Mouse (Mus musculus) midbrain, embryonic 10.5 days (tissue): ENCODE data around the gene Kcnj8. TPM values are rescaled to one million over a fixed set of nuclear protein-coding genes. Genes with fewer than 3 reads are reported as not detected.
A peak's percentile ranks its signal among the peaks of the same experiment; 100 is the strongest.

ENCODE experiments used
- DNase-seq: peaks from one replicate; pipeline ENCODE4 v3.0.0-alpha.2; 2017; ENCODE audit warnings: low spot score
- H3K27ac ChIP-seq: fragments of 300-500 bp; sonication (generic); replicated peaks from 2 replicates; pipeline ENCODE4 v1.5.1; 2016; ENCODE audit warnings: mild to moderate bottlenecking
- H3K27me3 ChIP-seq: fragments of 300-500 bp; sonication (generic); 2 replicates; pipeline ENCODE4 v1.6.1; 2016; ENCODE audit warnings: low read depth, mild to moderate bottlenecking; ENCODE audit not compliant: poor library complexity, severe bottlenecking
- H3K36me3 ChIP-seq: fragments of 300-500 bp; sonication (generic); 2 replicates; pipeline ENCODE4 v1.6.1; 2016; ENCODE audit warnings: mild to moderate bottlenecking, moderate library complexity
- H3K4me1 ChIP-seq: fragments of 300-500 bp; sonication (generic); 2 replicates; pipeline ENCODE4 v1.6.1; 2016
- H3K4me3 ChIP-seq: fragments of 300-500 bp; sonication (generic); 2 replicates; pipeline ENCODE4 v1.5.1; 2016; ENCODE audit warnings: mild to moderate bottlenecking, moderate library complexity
- H3K9me3 ChIP-seq: fragments of 300-500 bp; sonication (generic); replicated peaks from 2 replicates; pipeline ENCODE4 v1.6.1; 2016; ENCODE audit warnings: mild to moderate bottlenecking
- WGBS: fragments of 180-500 bp; shearing (Covaris S2); methylation state at CpG from one replicate; pipeline ENCODE4 v1.1.7; 2016; 5-methylcytosine and 5-hydroxymethylcytosine counted together
- polyA plus RNA-seq: library from polyadenylated mRNA; unstranded; fragments of >200 nt; fragmentation: Nextera tagmentation; extraction: Ambion mirVana; gene quantifications from 2 replicates; pipeline ENCODE4 v1.2.1, GENCODE M21; 2016

Kcnj8 gene
- polyA plus RNA-seq, 1 experiment from 2014 or later, result 2.2 TPM

DNA sequence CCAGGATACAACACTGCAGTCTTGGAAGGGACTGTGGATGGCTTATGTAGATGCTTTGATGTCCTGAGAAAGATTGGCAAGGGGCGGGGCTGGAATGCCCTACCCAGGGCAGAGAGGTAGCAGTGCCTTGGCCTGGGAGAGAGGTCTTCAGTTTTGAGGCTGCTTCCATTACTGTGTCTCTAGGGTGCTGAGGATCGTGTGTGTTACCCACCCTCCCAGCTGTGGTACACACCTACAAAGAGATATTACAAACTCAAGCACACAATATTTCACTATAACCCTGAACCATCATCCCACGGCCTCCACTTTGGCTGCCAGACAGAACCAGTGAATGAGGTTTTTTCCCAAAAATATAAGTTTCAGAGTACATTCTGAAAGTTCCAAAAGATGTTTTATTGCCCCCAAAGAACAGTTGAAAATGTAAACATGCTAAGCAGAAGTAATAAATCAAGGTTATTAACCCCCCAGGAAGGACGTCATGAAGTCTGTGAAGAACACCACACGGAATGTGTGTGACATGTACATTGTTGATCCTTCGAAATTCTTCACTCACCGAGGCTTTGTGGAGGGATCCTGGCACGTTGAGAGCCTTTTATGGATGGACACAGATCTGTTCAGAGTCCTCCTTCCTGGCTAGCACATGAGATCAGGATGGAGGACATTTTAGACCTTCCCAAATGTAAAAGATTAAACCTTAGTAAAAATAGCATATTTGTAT lies 29.2 kb downstream of the Kcnj8 start:
- Histone ChIP-seq H3K36me3 (no peaks in the 10 kb centered on the region), H3K4me1 (no peaks in the 10 kb centered on the region), H3K27me3 (no peaks in the 10 kb centered on the region), H3K9me3 (no peaks in the 10 kb centered on the region), H3K27ac (no peak overlapping the region), H3K4me3 (no peak overlapping the region)
- WGBS, result 89% methylated on average over 8 of the region's 8 CpGs
- no peak for DNase-seq

DNA sequence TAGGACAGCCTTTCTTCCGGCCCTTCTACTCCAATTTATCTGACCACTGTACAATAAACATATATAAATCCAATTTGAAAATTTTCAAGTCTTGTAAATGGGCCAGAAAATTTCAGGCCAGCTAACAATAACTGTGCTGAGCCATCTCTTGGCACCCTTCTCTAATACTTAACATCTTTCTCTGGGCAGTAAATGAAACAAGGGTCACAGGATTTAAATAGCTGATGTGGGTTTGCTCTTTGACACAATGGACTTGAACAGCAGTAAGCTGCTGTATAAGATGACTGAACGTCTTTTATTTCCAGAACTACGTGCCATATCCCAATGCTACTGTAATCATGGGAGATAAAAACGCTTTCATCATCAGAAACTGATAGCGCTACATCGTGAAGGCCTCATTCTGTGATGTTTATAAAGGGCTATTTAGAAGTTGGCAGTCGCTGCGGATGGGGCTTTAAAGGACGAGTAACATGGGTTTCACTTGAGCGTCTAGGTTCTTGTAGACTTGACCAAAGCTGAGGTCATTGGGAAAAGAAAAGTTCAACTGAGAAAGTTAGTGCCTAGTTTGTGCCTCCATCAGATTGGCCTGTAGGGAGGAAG lies 30.8 kb downstream of the Kcnj8 start:
- 93% methylated on average over 10 of the region's 10 CpGs for WGBS
- Histone ChIP-seq H3K4me1 (no peaks in the 10 kb centered on the region), H3K4me3 (no peak overlapping the region), H3K9me3 (no peaks in the 10 kb centered on the region), H3K36me3 (no peaks in the 10 kb centered on the region), H3K27me3 (no peaks in the 10 kb centered on the region), H3K27ac (no peak overlapping the region)
- no peak for DNase-seq

DNA sequence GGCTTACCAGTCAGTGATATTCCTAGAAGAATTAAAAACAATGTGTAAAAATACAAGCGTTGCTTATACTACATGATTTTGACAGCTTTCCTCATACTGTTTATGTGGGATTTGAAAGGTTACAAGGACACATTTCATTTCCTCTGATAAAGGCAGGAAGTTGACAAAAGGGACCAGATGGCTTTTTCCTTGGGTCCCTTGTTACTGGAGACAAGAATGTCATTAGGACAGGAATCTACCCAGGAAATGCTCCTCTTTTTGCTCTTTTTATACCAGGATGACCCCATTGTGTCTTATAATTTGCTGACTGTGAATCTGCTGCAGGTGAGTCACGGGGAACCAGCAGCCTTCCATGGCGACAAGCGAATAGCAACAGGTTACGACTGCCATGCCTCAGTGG lies 31.3 kb downstream of the Kcnj8 start:
- no peak overlapping the region for H3K27ac ChIP-seq
- H3K4me3 ChIP-seq, result no peak overlapping the region
- no peaks in the 10 kb centered on the region for H3K36me3 ChIP-seq
- 90% methylated on average over 5 of the region's 5 CpGs for WGBS
- H3K4me1 ChIP-seq, result no peaks in the 10 kb centered on the region
- DNase-seq, result no peak
- H3K27me3 ChIP-seq, result no peaks in the 10 kb centered on the region
- H3K9me3 ChIP-seq, result no peaks in the 10 kb centered on the region

DNA sequence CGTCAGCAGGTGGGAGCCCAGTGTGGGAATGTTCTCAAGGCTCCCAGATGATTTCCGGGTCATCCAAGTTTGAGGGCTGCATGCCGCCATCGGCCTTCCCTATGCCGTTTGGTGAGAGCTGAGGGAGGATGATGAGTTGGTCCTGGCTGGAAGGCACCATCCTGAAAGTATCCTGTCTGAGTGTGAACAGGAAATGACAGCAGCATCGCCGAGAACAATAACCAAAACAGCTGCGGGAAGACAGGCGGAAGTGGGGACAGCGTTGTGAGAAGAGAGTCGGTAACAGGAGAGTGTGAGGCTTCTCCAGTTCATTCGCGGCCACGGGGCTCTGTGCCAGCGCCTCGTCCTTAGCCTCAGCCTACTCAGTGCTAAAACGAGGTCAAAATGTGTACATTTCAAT lies 32.9 kb downstream of the Kcnj8 start:
- Histone ChIP-seq H3K27ac (no peak overlapping the region), H3K36me3 (no peaks in the 10 kb centered on the region), H3K4me3 (no peak overlapping the region), H3K9me3 (no peaks in the 10 kb centered on the region), H3K27me3 (no peaks in the 10 kb centered on the region), H3K4me1 (no peaks in the 10 kb centered on the region)
- 83% methylated on average over 17 of the region's 17 CpGs for WGBS
- no peak for DNase-seq

DNA sequence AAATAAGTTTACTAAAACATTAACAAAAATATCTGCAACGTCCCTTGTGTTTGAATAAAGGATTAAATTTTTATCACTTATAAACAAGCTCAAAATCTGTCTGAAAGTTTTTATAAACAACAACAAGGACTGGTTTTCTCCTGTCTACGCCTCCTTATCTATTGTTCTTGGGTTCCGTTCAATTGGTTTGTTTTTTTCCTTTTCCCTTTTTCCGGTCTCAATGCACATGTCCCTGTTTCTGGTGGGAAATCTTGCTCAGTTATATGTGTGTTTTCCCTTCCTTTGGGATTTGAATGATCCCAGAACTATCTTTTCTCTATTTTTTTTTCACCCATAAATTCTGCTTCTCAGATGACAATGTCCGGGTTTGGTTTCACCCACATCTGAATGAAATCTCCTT lies 38.0 kb downstream of the Kcnj8 start:
- H3K27me3 ChIP-seq, result no peaks in the 10 kb centered on the region
- 80% methylated on average over 5 of the region's 5 CpGs for WGBS
- no peaks in the 10 kb centered on the region for H3K4me1 ChIP-seq
- DNase-seq, result no peak
- H3K9me3 ChIP-seq, result no peaks in the 10 kb centered on the region
- H3K4me3 ChIP-seq, result no peak overlapping the region
- no peaks in the 10 kb centered on the region for H3K36me3 ChIP-seq
- no peak overlapping the region for H3K27ac ChIP-seq

DNA sequence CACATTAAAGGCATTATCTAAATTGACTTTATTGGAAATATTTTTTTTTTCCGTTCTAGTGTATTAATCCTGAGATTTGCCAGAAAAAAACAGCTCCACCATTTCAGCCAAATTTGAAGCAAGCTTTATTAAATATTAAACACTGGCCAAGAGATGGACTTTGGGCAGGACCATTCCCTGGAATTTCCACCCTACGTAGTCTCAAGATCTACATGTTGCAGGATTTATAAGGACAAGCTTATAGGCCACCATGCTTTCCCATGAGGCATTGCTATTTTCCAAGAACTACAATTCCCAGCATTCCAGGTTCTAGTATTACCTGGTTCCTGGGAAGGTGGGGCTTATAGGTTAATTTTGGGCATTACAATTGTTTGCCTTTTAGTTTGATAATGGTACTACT lies 38.7 kb downstream of the Kcnj8 start:
- Histone ChIP-seq H3K27me3 (no peaks in the 10 kb centered on the region), H3K27ac (no peak overlapping the region), H3K9me3 (no peaks in the 10 kb centered on the region), H3K36me3 (no peaks in the 10 kb centered on the region), H3K4me3 (no peak overlapping the region), H3K4me1 (no peaks in the 10 kb centered on the region)
- WGBS, result 96% methylated on average over 2 of the region's 2 CpGs
- no peak for DNase-seq

DNA sequence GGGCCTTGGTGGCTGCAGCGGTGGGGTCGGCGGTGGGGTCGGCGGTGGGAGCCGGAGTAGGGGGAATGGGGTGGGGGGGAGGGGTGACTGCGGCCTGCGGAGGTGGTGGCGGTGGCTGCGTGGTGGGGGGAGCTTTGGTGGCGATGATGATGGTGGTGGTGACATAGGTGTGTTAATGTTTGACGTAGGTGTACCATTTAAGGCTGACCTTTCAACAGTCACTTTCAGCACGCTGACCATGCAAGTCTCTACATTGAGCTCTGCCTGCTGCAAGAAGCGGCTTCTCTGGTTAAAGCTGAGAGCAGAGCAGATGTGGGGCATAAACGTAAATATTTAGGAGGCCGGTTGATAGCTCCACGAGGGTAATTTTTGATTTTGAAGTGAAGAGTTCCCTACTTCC lies 39.3 kb downstream of the Kcnj8 start:
- Histone ChIP-seq H3K27me3 (no peaks in the 10 kb centered on the region), H3K4me1 (no peaks in the 10 kb centered on the region), H3K36me3 (no peaks in the 10 kb centered on the region), H3K9me3 (no peaks in the 10 kb centered on the region), H3K27ac (no peak overlapping the region), H3K4me3 (no peak overlapping the region)
- 94% methylated on average over 17 of the region's 17 CpGs for WGBS
- DNase-seq, result no peak

DNA sequence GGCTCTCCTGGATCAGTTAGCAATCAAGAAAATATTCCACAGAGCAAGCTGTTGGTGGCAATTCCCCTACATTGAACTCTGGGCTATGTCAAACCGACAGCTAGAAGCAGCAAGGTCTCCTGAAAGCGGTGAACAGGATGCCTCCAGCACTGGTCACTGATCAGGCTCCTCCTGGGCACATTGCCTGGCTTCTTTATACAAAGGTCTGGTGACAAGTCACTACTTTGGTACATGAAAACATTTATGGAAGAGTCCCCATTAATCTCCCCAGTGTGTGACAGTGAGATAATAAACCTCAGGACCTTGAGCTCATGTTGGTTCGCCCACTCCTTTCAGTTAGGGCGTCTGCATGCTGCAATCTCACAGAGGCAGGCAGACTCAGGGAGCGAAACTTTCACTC lies 41.0 kb downstream of the Kcnj8 start:
- 87% methylated on average over 5 of the region's 5 CpGs for WGBS
- no peaks in the 10 kb centered on the region for H3K36me3 ChIP-seq
- no peak overlapping the region for H3K27ac ChIP-seq
- no peaks in the 10 kb centered on the region for H3K27me3 ChIP-seq
- H3K9me3 ChIP-seq, result no peaks in the 10 kb centered on the region
- no peaks in the 10 kb centered on the region for H3K4me1 ChIP-seq
- DNase-seq, result no peak
- H3K4me3 ChIP-seq, result no peak overlapping the region

DNA sequence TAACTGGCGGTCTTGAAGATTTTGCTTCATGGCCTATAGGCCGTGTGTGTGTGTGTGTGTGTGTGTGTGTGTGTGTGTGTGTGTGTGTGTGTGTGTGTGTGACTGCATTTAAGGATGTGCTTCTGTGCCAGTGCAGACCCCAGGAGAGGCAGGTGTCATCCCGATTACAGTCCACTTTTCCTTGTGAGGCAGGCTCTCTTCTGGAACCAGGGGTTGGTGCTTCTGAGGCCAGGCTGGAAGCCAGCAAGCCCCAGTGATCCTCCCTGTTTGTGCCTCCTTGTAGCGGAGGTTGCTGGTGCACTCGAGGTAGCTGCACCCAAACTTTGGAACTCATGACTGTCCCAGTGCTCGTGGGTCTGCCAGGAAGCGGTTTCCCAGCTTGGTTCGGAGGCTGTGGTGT lies 41.7 kb downstream of the Kcnj8 start:
- Histone ChIP-seq H3K27ac (no peak overlapping the region), H3K27me3 (no peaks in the 10 kb centered on the region), H3K9me3 (no peaks in the 10 kb centered on the region), H3K4me1 (no peaks in the 10 kb centered on the region), H3K36me3 (no peaks in the 10 kb centered on the region), H3K4me3 (no peak overlapping the region)
- WGBS, result 88% methylated on average over 8 of the region's 8 CpGs
- no peak for DNase-seq

DNA sequence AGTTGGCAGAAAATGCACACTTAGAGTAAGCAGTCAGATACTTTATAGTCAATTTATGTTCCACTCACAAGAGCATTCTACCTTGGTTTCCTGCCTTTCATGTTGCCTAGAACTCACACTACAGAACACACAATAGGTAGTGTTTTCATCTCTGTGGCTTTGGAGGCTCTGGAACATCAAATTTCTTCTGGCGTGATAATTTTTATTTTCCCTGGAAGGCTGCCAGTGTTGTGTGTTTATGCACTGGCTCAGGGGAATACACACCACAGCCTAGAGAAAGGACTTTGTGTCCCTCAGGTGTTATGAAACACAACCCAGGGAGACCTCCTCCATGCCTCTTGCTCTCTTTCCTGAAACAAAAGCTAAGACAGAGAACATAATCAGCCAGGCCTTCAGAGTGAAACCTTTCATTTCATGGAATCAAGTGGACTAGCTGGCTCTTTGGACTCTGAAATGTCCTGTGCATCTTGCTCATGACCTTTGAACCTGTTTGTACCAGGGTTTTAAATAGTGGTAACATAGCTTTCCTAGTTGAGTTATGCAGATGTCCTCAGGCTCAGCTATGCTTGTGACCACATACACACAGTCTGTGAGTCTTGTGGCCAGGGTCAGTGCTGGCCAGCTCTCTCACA lies 43.4 kb downstream of the Kcnj8 start:
- H3K27ac ChIP-seq, result no peak overlapping the region
- no peaks in the 10 kb centered on the region for H3K4me1 ChIP-seq
- no peak overlapping the region for H3K4me3 ChIP-seq
- no peaks in the 10 kb centered on the region for H3K36me3 ChIP-seq
- no peak for DNase-seq
- H3K9me3 ChIP-seq, result no peaks in the 10 kb centered on the region
- WGBS, result 87% methylated on average over 1 of the region's 1 CpGs
- no peaks in the 10 kb centered on the region for H3K27me3 ChIP-seq

DNA sequence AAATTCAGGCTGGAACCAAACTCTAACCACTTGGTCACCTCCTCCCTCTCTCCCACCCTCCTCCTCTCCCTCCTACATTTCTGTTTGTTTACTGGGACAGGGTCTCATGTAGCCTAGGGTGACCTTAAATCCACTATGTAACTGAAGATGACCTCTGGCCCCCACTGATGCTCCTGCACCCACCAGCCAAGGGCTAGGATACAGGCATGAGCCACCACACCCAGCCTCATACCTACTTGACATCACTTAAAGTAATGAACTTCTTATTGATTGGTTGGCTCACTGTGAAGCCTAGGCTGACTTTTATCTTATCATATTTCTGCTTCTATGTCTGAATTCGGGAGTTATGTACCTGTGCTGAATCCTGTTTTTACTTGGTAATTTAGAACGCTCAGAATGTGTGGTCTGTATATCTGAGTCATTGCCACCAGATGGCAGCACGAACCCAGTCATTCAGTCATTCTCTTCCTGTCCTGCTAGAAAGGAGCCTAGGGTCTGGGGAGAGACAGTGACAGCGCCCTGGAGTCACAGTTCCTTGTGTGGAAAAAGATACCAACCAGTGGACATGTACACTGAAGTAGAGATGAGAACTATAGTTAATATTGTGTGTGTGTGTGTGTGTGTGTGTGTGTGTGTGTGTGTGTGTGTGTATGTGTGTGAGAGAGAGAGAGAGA lies 46.6 kb downstream of the Kcnj8 start:
- H3K9me3 ChIP-seq, result no peaks in the 10 kb centered on the region
- H3K27me3 ChIP-seq, result no peaks in the 10 kb centered on the region
- no peaks in the 10 kb centered on the region for H3K36me3 ChIP-seq
- WGBS, result 17% methylated on average over 4 of the region's 4 CpGs
- no peak overlapping the region for H3K27ac ChIP-seq
- no peak overlapping the region for H3K4me3 ChIP-seq
- H3K4me1 ChIP-seq, result no peaks in the 10 kb centered on the region
- peak; percentile 65 for DNase-seq

DNA sequence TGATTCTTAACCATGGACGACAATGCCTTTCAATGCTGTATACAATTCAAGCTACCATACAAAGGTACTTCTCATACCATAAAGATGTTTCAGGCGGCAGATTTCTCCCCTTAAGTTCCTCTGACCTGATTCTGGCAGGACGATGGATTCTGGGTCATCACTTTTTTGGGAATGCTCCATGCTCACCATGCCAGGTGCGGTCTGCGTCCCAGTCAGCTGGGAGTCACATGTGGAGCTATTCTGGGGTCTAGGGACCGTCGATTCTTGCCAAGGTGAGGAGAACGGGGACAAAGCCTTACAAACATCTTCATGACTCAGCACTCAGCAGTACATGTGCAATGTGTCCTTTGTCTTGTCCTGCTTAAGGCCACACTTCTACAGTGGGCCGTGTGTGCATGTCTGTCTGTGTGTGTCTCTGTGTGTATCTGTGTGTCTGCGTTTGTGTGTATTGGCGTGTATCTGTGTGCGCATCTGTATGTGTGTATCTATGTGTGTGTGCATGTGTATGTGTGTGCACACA lies 49.8 kb downstream of the Kcnj8 start:
- DNase-seq, result no peak
- H3K4me3 ChIP-seq, result no peak overlapping the region
- WGBS, result 86% methylated on average over 12 of the region's 12 CpGs
- H3K27me3 ChIP-seq, result no peaks in the 10 kb centered on the region
- no peaks in the 10 kb centered on the region for H3K4me1 ChIP-seq
- no peaks in the 10 kb centered on the region for H3K9me3 ChIP-seq
- H3K27ac ChIP-seq, result no peak overlapping the region
- H3K36me3 ChIP-seq, result no peaks in the 10 kb centered on the region

DNA sequence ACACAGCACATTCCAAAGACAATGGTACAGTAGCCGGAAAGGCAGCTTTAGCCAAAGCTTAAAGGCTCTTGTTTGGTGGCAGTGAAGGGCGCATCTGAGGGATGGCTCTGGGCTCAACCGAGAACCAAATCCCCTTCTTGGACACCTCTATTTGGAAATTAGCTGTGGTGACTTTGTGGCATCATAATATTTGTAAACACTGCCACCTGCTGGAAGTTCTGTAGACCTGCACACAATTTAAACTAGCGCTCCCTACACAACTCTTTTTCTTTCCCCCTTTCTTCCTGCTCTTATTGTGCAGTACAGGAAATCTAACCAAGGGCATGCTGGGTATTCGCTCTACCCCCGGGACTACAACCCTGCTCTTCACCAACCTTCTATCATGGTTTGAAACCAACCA lies 52.3 kb downstream of the Kcnj8 start:
- WGBS, result 19% methylated on average over 6 of the region's 6 CpGs
- no peaks in the 10 kb centered on the region for H3K27me3 ChIP-seq
- H3K36me3 ChIP-seq, result no peaks in the 10 kb centered on the region
- H3K9me3 ChIP-seq, result no peaks in the 10 kb centered on the region
- H3K4me3 ChIP-seq, result no peak overlapping the region
- peaks cover 4% of the 10 kb centered on the region; the same call in 1 of the 2 replicates for H3K4me1 ChIP-seq
- H3K27ac ChIP-seq, result no peak overlapping the region
- DNase-seq, result peak; percentile 21
